Mouse (Mus musculus) urinary bladder, adult 2 months (tissue): ENCODE measurements around the gene Gm38655. TPM values are rescaled to one million over a fixed set of nuclear protein-coding genes. Genes with fewer than 3 reads are reported as not detected.
"Not testable (repeated sequence)": the region's sequence is repeated elsewhere in the genome, so short reads cannot be mapped to it uniquely, and the experiment has no call there.

Experiments used
- DNase-seq: peaks from one replicate; pipeline ENCODE4 v3.0.0; 2022; ENCODE audit warnings: low spot score
- polyA plus RNA-seq: library from polyadenylated mRNA; depleted of rRNA; stranded (reverse); fragments of >200 nt; gene quantifications from 2 replicates; pipeline ENCODE4 v1.2.3, GENCODE M21; 2012; rRNA removed

The Gm38655 gene
- polyA plus RNA-seq, 1 experiment: not detected

DNA sequence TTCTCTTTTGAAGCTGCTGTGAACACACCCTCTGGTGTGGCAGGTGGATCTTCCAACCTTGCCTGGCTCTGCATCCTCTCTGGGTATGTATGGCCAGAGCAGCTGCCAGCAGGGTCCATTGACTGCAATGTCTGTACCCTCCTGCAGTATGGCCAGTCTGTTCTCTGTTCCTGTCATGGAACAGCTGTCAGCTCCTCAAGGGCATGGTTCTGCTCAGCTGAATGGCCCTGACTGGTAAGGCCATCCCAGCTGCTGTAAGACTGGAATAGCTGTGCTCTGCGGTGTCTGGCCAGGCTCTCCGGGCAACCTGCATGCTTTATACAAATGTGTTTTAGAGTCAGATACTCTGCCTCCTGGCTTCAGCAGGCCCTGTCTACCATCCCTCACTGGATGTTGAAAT lies 5.6 kb downstream of the Gm38655 start:
- DNase-seq: no peak

DNA sequence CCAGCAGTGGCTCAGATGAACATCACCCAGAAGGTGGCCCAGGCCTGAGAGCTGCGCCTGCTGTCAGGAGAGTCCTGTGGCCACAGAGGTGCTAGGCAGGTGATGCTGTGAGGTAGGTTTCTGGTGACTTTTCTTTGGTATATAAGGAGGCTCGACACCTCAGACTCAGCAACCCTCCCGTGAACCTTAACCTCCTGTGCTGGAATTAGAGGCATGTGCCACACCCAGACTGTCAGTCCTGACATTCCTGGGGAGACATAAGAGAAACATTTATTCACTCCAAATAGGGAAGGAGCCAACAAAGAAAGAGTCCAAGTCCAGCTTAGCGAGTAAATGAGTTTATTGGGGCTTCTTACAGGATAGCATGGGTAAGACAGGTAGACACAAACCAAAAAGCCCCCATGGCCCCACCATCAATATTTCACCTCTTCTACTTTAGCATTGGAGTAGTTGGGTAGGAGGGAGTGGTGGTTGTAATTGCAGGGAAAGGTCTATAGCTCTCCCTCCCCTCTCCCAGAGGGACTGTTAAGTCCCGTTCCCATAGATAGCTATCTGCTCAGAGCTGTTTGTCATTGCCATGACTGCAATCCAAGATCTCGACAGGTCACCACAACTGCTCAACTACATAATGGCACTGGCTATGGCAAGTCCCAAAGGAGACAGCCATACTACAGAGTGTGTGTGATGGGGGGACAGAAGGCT lies 9.2 kb downstream of the Gm38655 start:
- no peak for DNase-seq

DNA sequence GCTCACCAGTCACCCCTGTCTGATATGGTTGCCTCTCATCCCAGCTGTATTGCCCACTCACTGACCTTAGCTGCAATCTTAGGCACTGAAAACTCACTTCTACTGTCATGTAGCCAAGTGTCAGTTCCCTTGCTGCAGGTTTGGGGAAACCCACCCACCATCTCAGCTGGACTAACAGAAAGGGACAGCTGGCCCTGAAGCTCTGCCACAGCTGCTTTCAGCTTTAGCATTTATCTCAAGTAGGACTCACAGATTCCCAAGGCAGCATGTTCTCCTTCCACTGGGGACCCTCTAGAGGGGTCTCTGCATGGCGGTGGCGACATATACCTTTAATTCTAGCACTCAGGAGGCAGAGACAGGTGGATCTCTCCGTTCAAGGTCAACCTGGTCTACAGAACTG lies 10.5 kb downstream of the Gm38655 start:
- no peak for DNase-seq

DNA sequence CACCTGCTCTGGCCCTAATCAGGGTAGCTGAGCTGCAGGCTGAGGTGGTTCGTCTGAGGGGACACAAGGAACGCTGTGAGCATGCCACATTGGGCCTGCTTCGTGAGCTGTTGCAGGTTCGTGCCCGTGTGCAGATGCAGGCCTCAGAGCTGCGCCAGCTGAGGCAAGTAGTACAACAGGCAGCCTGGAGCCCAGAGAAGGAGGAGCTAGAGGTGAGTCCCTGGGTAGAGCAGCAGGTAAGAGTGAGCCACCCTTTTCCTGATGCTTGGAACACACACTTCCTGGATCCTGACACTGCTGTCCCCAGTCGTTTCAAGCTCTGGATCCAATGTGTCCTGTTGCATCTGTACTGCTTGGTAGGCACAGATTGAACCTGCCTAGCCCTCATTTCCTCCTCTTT lies 11.9 kb downstream of the Gm38655 start:
- DNase-seq: no peak

DNA sequence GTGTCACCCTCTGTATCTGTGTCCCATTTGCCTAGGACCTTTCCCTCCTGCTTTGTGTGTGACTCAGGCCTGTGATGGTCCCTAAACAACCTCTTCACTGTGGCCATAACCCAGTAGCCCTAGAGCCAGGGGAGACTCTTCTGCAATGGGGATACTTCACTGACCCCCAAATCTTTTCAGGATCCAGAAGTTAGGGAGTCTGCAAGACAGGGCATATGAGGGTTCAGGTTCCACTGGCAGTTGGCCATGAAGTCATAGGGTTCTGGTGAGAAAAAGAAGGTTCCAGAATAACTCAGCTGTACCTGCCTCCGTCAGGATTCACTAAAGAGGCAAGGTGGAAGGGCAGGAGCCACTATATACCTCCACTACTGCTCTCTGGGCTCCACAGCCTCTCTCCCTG lies 13.1 kb downstream of the Gm38655 start, which contains the start of gene Ccdc154:
Gene Ccdc154, plus strand, starts transcription at position 301 of the 400 bp plus-strand sequence.
- DNase-seq: no peak

DNA sequence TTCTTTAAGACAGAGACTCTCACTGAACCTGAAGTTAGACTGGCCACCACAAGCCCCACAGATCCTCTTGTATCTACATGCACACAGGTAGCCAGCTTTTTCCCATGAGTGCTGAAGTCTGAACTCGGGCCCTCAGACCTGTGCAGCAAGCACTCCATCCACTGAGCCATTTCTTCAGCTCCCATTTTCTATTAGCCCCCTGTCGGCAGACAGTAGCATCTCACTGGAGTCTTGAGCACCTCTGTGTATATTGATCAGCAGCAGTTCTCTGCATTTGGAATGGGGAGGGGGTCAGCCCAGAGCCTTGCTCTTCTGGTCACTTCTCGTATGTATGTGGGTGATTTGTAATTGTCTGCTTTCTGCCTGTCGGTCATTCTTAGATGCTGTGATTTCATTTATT lies 35.3 kb downstream of the Gm38655 start:
- DNase-seq: no peak

DNA sequence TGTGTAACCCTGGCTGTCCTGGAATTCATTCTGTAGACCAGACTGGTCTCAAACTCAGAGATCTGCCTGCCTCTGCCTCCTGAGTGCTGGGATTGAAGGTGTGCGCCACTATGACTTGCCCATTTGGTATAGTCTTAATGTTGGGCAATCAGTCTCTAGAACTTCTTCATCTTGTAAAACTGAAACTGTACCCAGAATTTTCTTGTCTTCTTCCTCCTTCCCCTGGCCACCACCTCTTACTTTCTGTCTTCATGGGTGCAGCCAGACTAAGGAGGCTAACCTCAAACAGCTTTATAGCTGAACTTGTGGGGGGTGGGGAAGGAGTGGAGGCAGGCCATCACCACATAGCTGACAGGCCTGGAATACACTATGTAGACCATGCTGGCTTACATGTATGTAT lies 36.5 kb downstream of the Gm38655 start:
- DNase-seq: no peak

DNA sequence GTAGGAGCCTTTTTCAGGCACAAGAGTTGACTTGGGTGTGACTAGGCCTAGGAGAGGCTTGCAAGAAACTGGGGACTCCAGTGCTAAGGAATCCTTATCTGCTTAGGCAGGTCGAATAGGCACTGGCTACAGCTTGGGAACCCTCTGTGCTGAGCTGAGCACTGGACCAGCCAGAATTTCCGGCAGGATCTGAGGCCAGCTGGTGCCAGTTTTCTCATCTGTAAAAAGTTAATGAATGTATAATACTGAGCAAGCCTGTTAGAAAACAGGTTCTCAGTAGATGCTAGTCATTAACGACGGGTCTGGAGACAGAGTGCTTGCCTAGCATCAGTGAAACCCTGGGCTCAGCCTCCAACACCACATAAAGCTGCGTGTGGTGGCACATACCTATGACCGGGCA lies 39.6 kb downstream of the Gm38655 start:
- no peak for DNase-seq

DNA sequence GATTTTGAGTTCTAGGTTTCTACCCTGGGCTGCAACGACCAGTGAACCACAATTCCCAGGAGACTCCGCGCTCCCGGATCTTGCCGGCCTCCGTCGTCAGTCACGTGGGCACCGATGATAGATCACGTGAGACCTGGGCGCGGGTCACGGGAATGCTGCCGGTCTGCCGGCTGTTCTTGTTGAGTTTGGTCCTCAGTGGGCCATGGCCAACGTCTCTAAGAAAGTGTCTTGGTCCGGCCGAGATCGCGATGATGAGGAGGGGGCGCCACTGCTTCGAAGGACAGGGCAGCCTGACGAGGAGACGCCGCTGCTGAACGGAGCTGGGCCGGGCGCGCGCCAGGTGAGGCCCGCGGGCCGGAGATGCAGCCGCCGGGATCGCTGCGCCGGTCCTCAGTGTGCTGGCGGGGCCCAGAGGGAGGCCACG lies 42.0 kb downstream of the Gm38655 start, which contains the start of gene Clcn7:
Gene Clcn7, plus strand, starts transcription at position 117 of the 424 bp plus-strand sequence.
- peak; percentile 87 for DNase-seq

DNA sequence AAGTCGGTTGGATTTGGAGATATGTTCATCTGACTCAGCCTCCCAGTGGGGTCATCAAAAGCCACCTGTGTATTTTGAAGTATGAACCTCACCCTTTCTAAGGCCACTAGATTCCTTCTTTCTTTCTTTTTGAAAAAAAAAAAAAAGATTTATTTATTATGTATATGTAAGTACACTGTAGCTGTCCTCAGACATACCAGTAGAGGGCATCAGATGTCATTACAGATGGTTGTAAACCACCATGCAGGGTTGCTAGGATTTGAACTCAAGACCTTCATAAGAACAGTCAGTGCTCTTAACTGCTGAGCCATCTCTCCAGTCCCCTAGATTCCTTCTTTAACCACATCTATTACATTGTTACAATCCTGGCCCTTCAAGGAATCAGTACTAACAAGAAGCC lies 45.2 kb downstream of the Gm38655 start:
- no peak for DNase-seq

DNA sequence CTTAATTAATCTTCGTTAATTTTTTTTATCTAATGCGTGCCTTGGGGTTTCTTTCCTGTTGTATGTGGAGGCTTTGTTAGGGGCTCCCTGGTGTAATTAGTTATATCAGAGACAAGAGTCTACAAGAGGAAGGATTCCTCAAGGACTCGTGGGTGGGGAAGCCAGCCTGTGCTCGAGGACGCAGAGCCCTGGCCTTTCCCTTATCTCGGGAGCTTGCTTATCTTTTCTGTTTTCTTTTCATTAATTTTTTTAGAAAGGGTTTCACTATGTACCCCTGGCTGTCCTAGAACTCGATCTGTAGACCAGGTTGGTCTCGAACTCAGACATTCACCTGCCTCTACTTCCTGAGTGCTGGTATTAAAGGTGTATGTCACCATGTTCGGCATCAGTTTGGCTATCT lies 47.6 kb downstream of the Gm38655 start:
- DNase-seq: no peak

DNA sequence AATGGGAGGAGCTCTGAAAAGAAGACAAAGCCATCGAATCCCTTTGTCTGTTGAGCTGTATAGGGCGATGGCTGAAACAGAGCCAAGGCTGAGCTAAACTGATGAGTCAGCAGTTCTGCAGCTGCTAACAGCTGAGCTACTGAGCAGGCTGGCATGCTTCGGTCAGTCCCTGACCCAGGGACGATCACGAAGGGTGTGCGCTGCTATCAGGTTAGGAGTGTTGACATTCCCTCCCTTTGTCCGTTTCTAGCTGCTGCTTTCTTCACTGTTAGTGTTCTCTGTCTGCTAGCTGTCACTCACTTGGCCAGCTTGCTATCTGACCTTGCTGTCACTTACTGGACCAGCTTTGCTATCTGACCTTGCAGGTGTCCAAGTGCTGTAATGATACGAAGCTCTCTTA lies 48.2 kb downstream of the Gm38655 start:
- no peak for DNase-seq

DNA sequence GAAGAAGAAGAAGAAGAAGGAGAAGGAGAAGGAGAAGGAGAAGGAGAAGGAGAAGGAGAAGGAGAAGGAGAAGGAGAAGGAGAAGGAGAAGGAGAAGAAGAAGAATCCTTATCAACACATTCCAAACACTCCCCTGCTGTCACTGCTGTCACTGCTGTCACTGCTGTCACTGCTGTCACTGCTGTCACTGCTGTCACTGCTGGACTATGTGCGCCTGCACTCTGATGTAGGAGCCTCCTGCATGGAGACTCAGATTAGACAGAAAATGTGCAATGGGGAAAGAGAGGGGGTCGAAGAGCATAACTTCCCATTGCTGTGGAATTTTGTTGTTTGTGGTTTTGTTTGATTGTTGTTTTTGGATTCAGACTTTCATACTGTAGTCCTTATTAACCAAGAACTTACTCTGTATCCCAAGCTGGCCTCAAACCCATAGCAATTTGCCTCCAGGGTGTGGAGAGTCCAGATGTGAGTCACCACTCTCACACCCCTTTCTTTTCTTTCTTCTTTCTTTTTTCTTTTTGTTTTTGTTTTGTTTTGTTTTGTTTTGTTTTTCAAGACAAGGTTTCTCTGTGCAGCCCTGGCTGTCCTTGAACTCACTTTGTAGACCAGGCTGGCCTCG lies 49.7 kb downstream of the Gm38655 start:
- DNase-seq: not testable (repeated sequence)

DNA sequence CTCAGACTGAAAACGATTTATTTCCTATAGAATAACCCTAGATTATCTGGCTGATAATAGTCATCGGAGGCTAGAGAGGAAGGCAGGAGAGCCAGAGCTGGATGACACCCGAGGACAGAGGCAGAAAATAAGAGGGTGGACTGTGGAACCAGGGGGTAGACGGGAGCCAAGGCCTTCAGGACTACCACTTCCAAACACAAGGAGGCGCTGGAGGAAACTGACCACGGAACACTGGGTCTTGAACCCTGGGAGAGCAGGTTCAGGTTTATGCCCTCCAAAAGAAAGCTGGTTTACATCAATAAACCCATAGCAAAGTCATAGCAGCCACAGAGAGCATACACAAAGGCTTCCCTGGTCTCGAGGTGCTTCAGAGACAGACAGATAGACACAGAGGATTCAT lies 51.3 kb downstream of the Gm38655 start:
- no peak for DNase-seq

Other genes with a start within 250 kb of the Gm38655 start
- 86.0 and 88.1 TPM in 2 replicates for gene Mapk8ip3, start 238.5 kb downstream of the Gm38655 start, polyA plus RNA-seq
- 17.8 and 22.6 TPM in 2 replicates for gene Jpt2, start 214.8 kb downstream of the Gm38655 start, polyA plus RNA-seq
- gene Cramp1l, start 159.7 kb downstream of the Gm38655 start, polyA plus RNA-seq: 15.7 and 16.0 TPM in 2 replicates
- gene Ift140, start 159.4 kb downstream of the Gm38655 start, polyA plus RNA-seq: 11.9 and 12.7 TPM in 2 replicates
- gene Tmem204, start 91.9 kb downstream of the Gm38655 start, polyA plus RNA-seq: 36.2 and 42.6 TPM in 2 replicates
- 16.8 and 18.5 TPM in 2 replicates for gene Telo2, start 59.5 kb downstream of the Gm38655 start, polyA plus RNA-seq
- not detected in 2 replicates for gene Ptx4, start 54.7 kb downstream of the Gm38655 start, polyA plus RNA-seq
- gene Clcn7, start 42.1 kb downstream of the Gm38655 start, polyA plus RNA-seq: 34.2 and 35.0 TPM in 2 replicates
- 0.18 and 0.19 TPM in 2 replicates for gene Ccdc154, start 13.0 kb downstream of the Gm38655 start, polyA plus RNA-seq
- 16.5 and 20.9 TPM in 2 replicates for gene BC003965, start 9.1 kb upstream of the Gm38655 start, polyA plus RNA-seq
- 15.6 and 16.4 TPM in 2 replicates for gene Unkl, start 12.9 kb upstream of the Gm38655 start, polyA plus RNA-seq
- 43.2 and 48.8 TPM in 2 replicates for gene Gnptg, start 64.7 kb upstream of the Gm38655 start, polyA plus RNA-seq
- gene Tsr3, start 64.7 kb upstream of the Gm38655 start, polyA plus RNA-seq: 28.2 and 35.6 TPM in 2 replicates
- gene Baiap3, start 80.9 kb upstream of the Gm38655 start, polyA plus RNA-seq: 8.7 and 11.1 TPM in 2 replicates
- 322 and 393 TPM in 2 replicates for gene Ube2i, start 99.2 kb upstream of the Gm38655 start, polyA plus RNA-seq
- 0.28 and 0.40 TPM in 2 replicates for gene Prss34, start 122.9 kb upstream of the Gm38655 start, polyA plus RNA-seq
- not detected in 2 replicates for gene Prss28, start 133.2 kb upstream of the Gm38655 start, polyA plus RNA-seq
- not detected in 2 replicates for gene Prss29, start 143.2 kb upstream of the Gm38655 start, polyA plus RNA-seq
- 0.28 and 0.37 TPM in 2 replicates for gene Tpsab1, start 170.1 kb upstream of the Gm38655 start, polyA plus RNA-seq
- gene Tpsb2, start 190.8 kb upstream of the Gm38655 start, polyA plus RNA-seq: 7.2 and 9.2 TPM in 2 replicates
- 0.22 and 0.40 TPM in 2 replicates for gene Tpsg1, start 193.8 kb upstream of the Gm38655 start, polyA plus RNA-seq